Comparison of ENCODE assay signal across 9 mouse cellular contexts in the genomic region with DNA sequence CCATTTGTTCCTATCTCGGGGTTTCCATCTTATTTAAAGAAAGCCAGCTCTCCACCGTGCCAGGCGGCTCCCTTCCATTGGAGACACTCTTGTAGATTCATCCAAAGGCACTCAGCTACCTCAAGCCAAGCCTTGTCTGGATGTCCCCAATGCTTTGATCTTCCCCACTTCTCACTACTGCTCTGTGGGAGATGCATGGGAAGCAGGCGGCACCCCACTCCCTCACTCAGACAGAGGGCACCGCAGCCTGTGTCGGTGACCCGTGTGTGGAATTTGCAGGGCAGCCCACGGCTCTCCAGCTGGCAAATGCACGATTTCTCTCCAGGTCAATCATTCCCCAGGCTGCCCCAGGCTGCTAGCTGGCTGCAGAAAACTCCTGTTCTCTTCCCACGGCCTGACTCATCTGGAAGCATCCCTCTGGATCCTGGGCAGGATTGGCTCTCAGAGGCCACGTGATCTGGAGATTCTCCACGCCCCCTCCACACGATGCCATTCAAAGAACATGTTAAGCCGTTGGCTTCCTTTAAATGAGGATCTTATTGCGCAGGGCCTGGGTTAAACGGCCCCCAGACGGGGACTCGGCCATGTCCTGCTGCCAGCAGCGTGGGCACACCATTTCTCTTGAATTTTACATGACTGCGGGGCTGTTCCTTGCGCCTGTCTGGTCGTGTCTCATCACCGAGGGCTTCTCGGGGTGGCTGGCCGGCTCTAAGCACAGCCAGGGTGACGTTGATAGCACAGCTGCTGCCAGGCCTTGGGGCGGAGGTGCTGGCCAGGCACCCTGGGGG. TPM values are rescaled to one million over a fixed set of nuclear protein-coding genes. Genes with fewer than 3 reads are reported as not detected.
DNase-seq lines count a peak whose midpoint lies in the region; ATAC-seq and TF ChIP-seq lines count a peak whose summit lies in the region.
"Had no signal": no experiment of that assay in that cellular context is flagged by ENCODE, and none has a peak within 500 bp of the region (broad histone marks: within the 10 kb centered on the region; RNA-seq: fewer than 3 reads in every experiment).

No protein-coding gene starts in this region.

- TF ChIP-seq CTCF in intestine, postnatal 0 days (IDR thresholded peaks at IDR 0.05; ENCODE audit: low read depth) = no peak

- H3K27me3 ChIP-seq in forebrain, embryonic 16.5 days (replicated peaks; ENCODE audit: control insufficient read depth, insufficient read depth, low read length) = no peaks in the 10 kb centered on the region
- no peaks in the 10 kb centered on the region for H3K27me3 ChIP-seq in intestine, postnatal 0 days (replicated peaks; ENCODE audit: control insufficient read depth, insufficient read depth, low read length)
- no peaks in the 10 kb centered on the region for H3K27me3 ChIP-seq in limb, embryonic 14.5 days (ENCODE audit: control insufficient read depth, insufficient read depth, low read length)

- DNase-seq in cerebellum, adult 9-10 months = no peak
- DNase-seq in R1 (ENCODE audit: low read depth, low spot score) = peak; percentile 70
- DNase-seq in limb, embryonic 14.5 days (ENCODE audit: low spot score) = peak; percentile 62
- DNase-seq in right cerebral cortex, postnatal 14 days = peak; percentile 61

- peak overlapping the region; percentile 40 for H3K4me3 ChIP-seq in forebrain, embryonic 16.5 days (replicated peaks; ENCODE audit: low read length)
- no peak overlapping the region for H3K4me3 ChIP-seq in intestine, postnatal 0 days (ENCODE audit: low read depth, low read length)
- peak overlapping the region; percentile 20 for H3K4me3 ChIP-seq in limb, embryonic 14.5 days (replicated peaks; ENCODE audit: low read length)

- H3K27ac ChIP-seq in forebrain, embryonic 16.5 days (ENCODE audit: low read length) = no peak overlapping the region
- no peak overlapping the region for H3K27ac ChIP-seq in intestine, postnatal 0 days (ENCODE audit: low read depth, low read length)
- H3K27ac ChIP-seq in limb, embryonic 14.5 days (replicated peaks; ENCODE audit: low read depth, low read length) = no peak overlapping the region

- WGBS in forebrain, embryonic 16.5 days = 12% methylated on average over 27 of the region's 27 CpGs
- 24% methylated on average over 27 of the region's 27 CpGs for WGBS in intestine, postnatal 0 days
- WGBS in limb, embryonic 14.5 days = 15% methylated on average over 27 of the region's 27 CpGs

- no peaks in the 10 kb centered on the region for H3K9me3 ChIP-seq in forebrain, embryonic 16.5 days (ENCODE audit: control insufficient read depth, low read length)
- no peaks in the 10 kb centered on the region for H3K9me3 ChIP-seq in intestine, postnatal 0 days (ENCODE audit: control insufficient read depth)
- no peaks in the 10 kb centered on the region for H3K9me3 ChIP-seq in limb, embryonic 14.5 days (ENCODE audit: control insufficient read depth, low read length)

- peaks cover 12% of the 10 kb centered on the region for H3K4me1 ChIP-seq in forebrain, embryonic 16.5 days (replicated peaks; ENCODE audit: control insufficient read depth, insufficient read depth, low read length)
- no peaks in the 10 kb centered on the region for H3K4me1 ChIP-seq in intestine, postnatal 0 days (replicated peaks; ENCODE audit: control insufficient read depth, insufficient read depth, low read length)
- peaks cover 5% of the 10 kb centered on the region for H3K4me1 ChIP-seq in limb, embryonic 14.5 days (ENCODE audit: control insufficient read depth, insufficient read depth, low read length)

- peak overlapping the region; percentile 67 for H3K4me2 ChIP-seq in forebrain, embryonic 16.5 days (ENCODE audit: low read length)
- H3K4me2 ChIP-seq in intestine, postnatal 0 days (replicated peaks; ENCODE audit: low read depth) = 0 out of 2 replicates have a peak overlapping the region, but pooled peaks have one; percentile 17
- peak overlapping the region; percentile 49 for H3K4me2 ChIP-seq in limb, embryonic 14.5 days (replicated peaks; ENCODE audit: low read depth, low read length, severe bottlenecking)

- H3K36me3 ChIP-seq in forebrain, embryonic 16.5 days (ENCODE audit: control insufficient read depth, insufficient read depth) = no peaks in the 10 kb centered on the region
- H3K36me3 ChIP-seq in intestine, postnatal 0 days (ENCODE audit: control insufficient read depth, insufficient read depth) = no peaks in the 10 kb centered on the region
- no peaks in the 10 kb centered on the region for H3K36me3 ChIP-seq in limb, embryonic 14.5 days (ENCODE audit: control insufficient read depth, insufficient read depth, low read length)

- no peak for TF ChIP-seq POLR2A in limb, embryonic 14.5 days (IDR thresholded peaks at IDR 0.05; ENCODE audit: borderline replicate concordance, extremely low read depth, insufficient read depth, insufficient read length)

- H3K9ac ChIP-seq in forebrain, embryonic 16.5 days (replicated peaks; ENCODE audit: low read depth, low read length) = peak overlapping the region; percentile 60
- H3K9ac ChIP-seq in intestine, postnatal 0 days (ENCODE audit: low read depth, low read length) = no peak overlapping the region
- H3K9ac ChIP-seq in limb, embryonic 14.5 days (ENCODE audit: low read depth, low read length, severe bottlenecking) = peak overlapping the region; percentile 31; the same call in 1 of the 2 replicates

- ATAC-seq in cerebellum, adult (ENCODE audit: insufficient number of reproducible peaks, low FRiP score, low TSS enrichment) = peak; percentile 52; the same call in 1 of the 2 replicates
- ATAC-seq in forebrain, embryonic 16.5 days = peak; percentile 94
- no peak for ATAC-seq in intestine, postnatal 0 days
- peak; percentile 90 for ATAC-seq in limb, embryonic 14.5 days (ENCODE audit: low FRiP score, low read depth)
- ATAC-seq in granulocyte monocyte progenitor cell, adult 5-6 weeks (replicated peaks; ENCODE audit: poor library complexity, severe bottlenecking) = no peak

RNA-seq across cellular contexts. Expression of a gene that starts 58.9 kb away (rescaled TPM):
- polyA plus RNA-seq in forebrain, embryonic 16.5 days (2015; fragmentation: Nextera tagmentation; extraction: Ambion mirVana) = not detected in 2 replicates
- not detected in 2 replicates for polyA plus RNA-seq in intestine, postnatal 0 days (2015; fragmentation: Nextera tagmentation; extraction: Ambion mirVana)
- polyA plus RNA-seq in limb, embryonic 14.5 days (2012; rRNA removed) = 0.09 and 0.10 TPM in 2 replicates
- 0.37 TPM in 1 of 2 replicates, not detected in the other for polyA plus RNA-seq in limb, embryonic 14.5 days (2014; fragmentation: Nextera tagmentation; extraction: Ambion mirVana)
- not detected in 2 replicates for total RNA-seq in granulocyte monocyte progenitor cell, adult 5-6 weeks (2014; fragmentation: Nextera tagmentation)
- total RNA-seq in granulocyte monocyte progenitor cell, adult 5-6 weeks (2017) = not detected in 2 replicates
- total RNA-seq: heart, postnatal 36 days had no signal

Comparison
In these comparisons a context has a peak if more than half of its experiments do, and no peak if none do; other contexts are left out.
1. ATAC-seq: peak in cerebellum, adult (single experiment), forebrain, embryonic 16.5 days (single experiment) and limb, embryonic 14.5 days (single experiment); none in intestine, postnatal 0 days (single experiment) and granulocyte monocyte progenitor cell, adult 5-6 weeks (single experiment).
2. H3K4me2 ChIP-seq: peak in every context shown above with its lines; median percentile 67 in forebrain, embryonic 16.5 days; 49 in limb, embryonic 14.5 days; 17 in intestine, postnatal 0 days.